Mouse (Mus musculus) erythroblast, embryonic 14.5 days (primary cell): ENCODE results near the gene Mtor.

Experiments
- GATA1 ChIP-seq: IDR thresholded peaks from 2 replicates; pipeline ENCODE4 v1.6.1; 2012; ENCODE audit warnings: low read length, inconsistent platforms, mixed read lengths
- TAL1 ChIP-seq: IDR thresholded peaks from 3 replicates; pipeline ENCODE4 v1.6.1; 2012; ENCODE audit warnings: low read length, inconsistent platforms, mixed read lengths

DNA sequence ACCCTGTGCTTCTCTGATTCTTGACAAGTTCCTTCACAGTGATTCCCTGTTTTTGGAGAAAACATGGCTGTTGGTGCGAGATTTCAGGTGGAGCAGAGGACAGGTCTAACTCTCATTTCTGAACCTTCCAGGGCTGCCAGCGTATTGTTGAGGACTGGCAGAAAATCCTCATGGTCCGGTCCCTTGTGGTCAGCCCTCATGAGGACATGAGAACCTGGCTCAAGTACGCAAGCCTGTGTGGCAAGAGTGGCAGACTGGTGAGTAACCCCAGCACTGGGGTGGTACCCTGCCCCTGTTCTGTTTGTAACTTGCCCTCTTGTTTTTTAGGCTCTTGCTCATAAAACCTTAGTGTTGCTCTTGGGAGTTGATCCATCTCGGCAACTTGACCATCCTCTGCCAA, 81.9 kb downstream of the Mtor start:
- TF ChIP-seq GATA1: no peak
- no peak for TF ChIP-seq TAL1
